Mouse (Mus musculus): ENCODE measurements at regions not wholly inside any gene's neighbourhood (a gene's known extent, or its start where the extent isn't known, plus 50 kb on each side); places are given as distances from the start of the nearest gene placed in this dataset.
"Not testable (repeated sequence)": the region's sequence is repeated elsewhere in the genome, so short reads cannot be mapped to it uniquely, and the experiment has no call there.

DNA sequence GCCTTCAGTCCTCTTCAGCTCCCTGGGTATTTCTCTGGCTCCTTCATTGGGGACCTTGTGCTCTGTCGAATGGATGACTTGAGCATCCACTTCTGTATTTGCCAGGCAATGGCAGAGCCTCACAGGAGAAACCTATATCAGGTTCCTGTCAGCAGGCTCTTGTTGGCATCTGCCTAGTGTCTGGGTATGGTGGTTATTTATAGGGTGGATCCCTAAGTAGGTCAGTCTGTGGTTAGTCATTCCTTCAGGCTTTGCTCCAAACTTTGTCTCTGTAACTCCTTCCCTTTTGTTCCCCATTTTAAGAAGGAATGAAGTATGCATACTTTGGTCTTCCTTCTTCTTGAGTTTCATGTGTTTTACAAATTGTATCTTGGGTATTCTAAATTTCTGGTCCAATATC lies 522.4 kb upstream of the St8sia4 start:
- H3K9ac ChIP-seq; H3K4me3 ChIP-seq (replicated peaks); H3K36me3 ChIP-seq; H3K4me2 ChIP-seq (replicated peaks); H3K27me3 ChIP-seq (replicated peaks); H3K9me3 ChIP-seq; ATAC-seq; H3K4me1 ChIP-seq (replicated peaks); H3K27ac ChIP-seq: not testable (repeated sequence)
- WGBS, result 63% methylated on average over 1 of the region's 1 CpGs

DNA sequence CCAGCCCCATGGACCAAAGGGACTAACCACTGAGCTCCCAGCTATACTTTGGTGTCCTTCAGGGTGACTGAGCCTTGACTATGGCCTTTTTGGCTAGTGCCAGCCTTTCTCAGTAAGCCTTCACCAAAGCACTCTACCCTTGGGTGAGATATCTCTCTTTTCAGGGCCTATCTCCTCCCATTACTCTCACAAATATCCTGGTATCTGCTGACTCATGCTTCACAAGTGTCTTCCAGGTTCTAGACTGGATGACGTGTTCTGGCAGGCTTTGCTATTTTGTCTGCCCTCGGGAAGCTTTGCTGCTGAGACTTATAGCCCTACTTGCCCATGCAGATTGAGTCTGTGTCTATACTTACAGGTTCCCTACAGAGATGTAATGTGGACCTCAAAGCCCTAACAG lies 499.4 kb upstream of the St8sia4 start:
- no peaks in the 10 kb centered on the region for H3K27me3 ChIP-seq (replicated peaks)
- no peak overlapping the region for H3K4me3 ChIP-seq (replicated peaks)
- WGBS, result 79% methylated on average over 2 of the region's 2 CpGs
- no peaks in the 10 kb centered on the region for H3K4me1 ChIP-seq (replicated peaks)
- ATAC-seq, result no peak
- H3K36me3 ChIP-seq, result no peaks in the 10 kb centered on the region
- H3K4me2 ChIP-seq (replicated peaks), result no peak overlapping the region
- H3K9me3 ChIP-seq, result no peaks in the 10 kb centered on the region
- no peak overlapping the region for H3K9ac ChIP-seq
- H3K27ac ChIP-seq, result no peak overlapping the region

DNA sequence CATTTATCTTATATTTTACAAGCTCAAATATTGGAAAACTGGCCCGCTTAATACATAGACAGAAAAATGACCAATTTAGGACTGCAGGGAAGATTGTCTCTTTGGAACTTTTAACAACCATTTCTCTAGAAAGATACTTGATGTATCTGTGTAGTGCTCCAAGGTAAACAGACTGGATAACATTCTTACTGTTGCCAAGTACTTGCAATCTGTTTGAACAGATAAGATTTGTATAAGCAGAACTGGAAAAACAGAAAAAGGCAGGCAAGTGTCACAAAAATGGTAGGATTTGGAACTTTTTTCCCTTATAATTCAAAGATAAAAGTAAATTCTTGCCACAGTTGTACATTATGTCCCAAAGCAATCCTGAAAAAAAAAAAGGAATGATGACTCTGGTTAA lies 488.1 kb upstream of the St8sia4 start:
- WGBS, result 82% methylated on average over 1 of the region's 1 CpGs
- no peaks in the 10 kb centered on the region for H3K27me3 ChIP-seq (replicated peaks)
- no peaks in the 10 kb centered on the region for H3K9me3 ChIP-seq
- no peaks in the 10 kb centered on the region for H3K4me1 ChIP-seq (replicated peaks)
- no peak overlapping the region for H3K4me3 ChIP-seq (replicated peaks)
- no peaks in the 10 kb centered on the region for H3K36me3 ChIP-seq
- H3K9ac ChIP-seq, result no peak overlapping the region
- ATAC-seq, result no peak
- no peak overlapping the region for H3K4me2 ChIP-seq (replicated peaks)
- H3K27ac ChIP-seq, result no peak overlapping the region

DNA sequence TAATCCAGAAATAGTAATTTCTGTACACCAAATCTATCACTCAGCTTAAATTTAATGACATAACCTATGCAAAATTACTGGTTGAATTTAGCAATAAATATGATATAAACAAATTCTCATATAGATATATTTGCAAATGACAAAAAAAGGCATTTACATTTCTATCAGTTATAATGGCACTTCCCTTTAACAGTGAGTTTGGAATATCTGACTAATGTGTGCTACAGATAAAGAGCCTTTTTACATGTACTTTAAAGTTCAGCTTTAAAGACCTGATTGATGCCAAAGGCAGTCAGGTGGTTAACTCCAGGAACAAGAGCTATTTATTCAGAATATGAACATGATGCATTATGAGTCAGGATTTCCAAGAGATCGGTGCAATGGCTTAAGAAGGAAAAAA lies 461.2 kb upstream of the St8sia4 start:
- H3K9ac ChIP-seq, result no peak overlapping the region
- no peak overlapping the region for H3K4me2 ChIP-seq (replicated peaks)
- WGBS, result 93% methylated on average over 1 of the region's 1 CpGs
- H3K27me3 ChIP-seq (replicated peaks), result no peaks in the 10 kb centered on the region
- H3K4me3 ChIP-seq (replicated peaks), result no peak overlapping the region
- no peaks in the 10 kb centered on the region for H3K36me3 ChIP-seq
- H3K4me1 ChIP-seq (replicated peaks), result no peaks in the 10 kb centered on the region
- no peak for ATAC-seq
- no peaks in the 10 kb centered on the region for H3K9me3 ChIP-seq
- no peak overlapping the region for H3K27ac ChIP-seq

DNA sequence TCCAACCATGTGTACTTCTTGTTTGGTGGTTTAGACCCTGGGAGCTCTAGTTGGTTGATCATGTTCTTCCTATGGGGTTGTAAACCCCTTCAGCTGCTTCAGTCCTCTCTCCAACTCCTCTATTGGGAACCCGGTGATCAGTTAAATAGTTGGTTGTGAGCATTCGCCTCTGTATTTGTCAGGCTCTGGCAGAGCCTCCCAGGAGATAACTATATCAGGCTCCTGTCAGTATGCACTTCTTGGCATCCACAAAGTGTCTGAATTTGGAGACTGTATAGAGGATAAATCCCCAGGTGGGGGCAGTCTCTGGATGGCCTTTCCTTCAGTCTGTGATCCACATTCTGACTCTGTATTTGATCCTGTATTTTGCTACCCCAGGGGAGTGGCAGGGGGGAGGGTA lies 440.6 kb upstream of the St8sia4 start:
- H3K9me3 ChIP-seq, result no peaks in the 10 kb centered on the region
- H3K36me3 ChIP-seq, result no peaks in the 10 kb centered on the region
- 83% methylated on average over 2 of the region's 2 CpGs for WGBS
- H3K4me1 ChIP-seq (replicated peaks), result no peaks in the 10 kb centered on the region
- H3K27ac ChIP-seq, result no peak overlapping the region
- no peaks in the 10 kb centered on the region for H3K27me3 ChIP-seq (replicated peaks)
- no peak overlapping the region for H3K9ac ChIP-seq
- no peak overlapping the region for H3K4me2 ChIP-seq (replicated peaks)
- no peak for ATAC-seq
- no peak overlapping the region for H3K4me3 ChIP-seq (replicated peaks)

DNA sequence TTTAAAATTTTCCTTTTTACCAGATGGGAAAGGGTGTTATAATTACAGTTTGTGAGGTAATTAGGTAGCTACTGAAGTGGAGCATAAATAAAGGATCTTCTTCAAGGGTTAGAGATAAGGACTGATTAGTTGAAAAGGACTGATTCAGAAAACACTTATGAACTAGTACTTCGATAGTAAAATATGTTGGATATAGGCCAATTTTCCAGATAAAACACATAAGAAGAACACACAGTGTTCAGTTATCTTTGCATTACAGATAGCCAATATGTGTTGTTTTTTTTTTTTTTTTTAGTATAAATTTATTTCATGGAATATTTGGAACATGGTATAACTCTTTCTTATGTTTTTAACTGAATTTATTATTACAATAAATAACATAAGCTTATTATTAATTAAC lies 438.0 kb upstream of the St8sia4 start:
- Histone ChIP-seq H3K27me3 (replicated peaks) (no peaks in the 10 kb centered on the region), H3K36me3 (no peaks in the 10 kb centered on the region), H3K9me3 (no peaks in the 10 kb centered on the region), H3K4me1 (replicated peaks) (no peaks in the 10 kb centered on the region), H3K4me3 (replicated peaks) (no peak overlapping the region), H3K27ac (no peak overlapping the region), H3K4me2 (replicated peaks) (no peak overlapping the region), H3K9ac (no peak overlapping the region)
- ATAC-seq, result no peak
- WGBS, result 86% methylated on average over 1 of the region's 1 CpGs

GRCm38 (mm10) chr1:96083575-96083974 lies 416.2 kb upstream of the St8sia4 start:
- no peak overlapping the region for H3K9ac ChIP-seq
- no peak for ATAC-seq

DNA sequence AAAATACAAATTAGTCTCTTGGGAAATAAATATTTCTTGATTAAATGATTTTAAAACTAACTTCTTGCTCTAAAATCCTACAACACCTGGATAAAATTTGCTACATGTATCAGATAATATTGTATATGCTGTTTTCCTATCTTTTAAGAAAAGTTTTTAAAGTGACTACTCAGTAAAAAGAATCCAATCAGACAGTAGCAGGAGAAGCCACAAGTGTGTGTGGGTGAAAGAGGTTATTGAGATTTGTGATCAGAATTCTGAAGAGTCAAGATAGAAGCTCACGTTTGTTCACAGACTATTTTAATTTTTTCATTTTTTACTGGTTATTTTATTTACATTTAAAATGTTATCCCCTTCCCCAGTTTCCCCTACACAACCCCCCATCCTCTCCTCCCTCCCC lies 407.3 kb upstream of the St8sia4 start:
- no peak for ATAC-seq
- no peaks in the 10 kb centered on the region for H3K9me3 ChIP-seq
- no peaks in the 10 kb centered on the region for H3K27me3 ChIP-seq (replicated peaks)
- H3K27ac ChIP-seq, result no peak overlapping the region
- H3K4me1 ChIP-seq (replicated peaks), result no peaks in the 10 kb centered on the region
- no peaks in the 10 kb centered on the region for H3K36me3 ChIP-seq
- H3K9ac ChIP-seq, result no peak overlapping the region
- H3K4me2 ChIP-seq (replicated peaks), result no peak overlapping the region
- 88% methylated on average over 1 of the region's 1 CpGs for WGBS
- no peak overlapping the region for H3K4me3 ChIP-seq (replicated peaks)

More at GRCm38 (mm10) chr1:96083575-96083974, 416.2 kb upstream of the St8sia4 start:
- Histone ChIP-seq H3K4me3 (replicated peaks) (no peak overlapping the region), H3K4me2 (replicated peaks) (no peak overlapping the region), H3K27me3 (replicated peaks) (no peaks in the 10 kb centered on the region), H3K27ac (no peak overlapping the region), H3K4me1 (replicated peaks) (no peaks in the 10 kb centered on the region), H3K9me3 (no peaks in the 10 kb centered on the region), H3K36me3 (no peaks in the 10 kb centered on the region)
- WGBS, result 79% methylated on average over 2 of the region's 2 CpGs

DNA sequence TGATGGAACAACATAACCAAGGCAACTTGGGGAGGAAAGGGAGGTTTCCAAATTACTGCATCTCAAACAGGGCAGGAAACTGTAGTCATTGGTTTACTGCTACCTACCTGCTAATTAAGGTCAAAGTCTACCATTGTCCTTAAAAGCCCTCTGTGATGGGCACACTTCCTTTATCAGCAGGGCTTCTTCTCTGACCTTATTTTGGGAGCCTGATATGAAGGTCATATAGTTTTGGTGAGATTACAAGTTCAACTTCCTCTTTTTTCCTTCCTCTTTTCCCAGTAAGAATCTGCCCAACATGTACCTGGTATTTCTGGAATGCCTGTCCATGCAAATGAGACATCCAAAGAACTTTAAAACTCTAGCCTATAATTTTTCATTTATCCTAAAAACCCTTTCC lies 394.0 kb upstream of the St8sia4 start:
- H3K9me3 ChIP-seq, result no peaks in the 10 kb centered on the region
- no peak overlapping the region for H3K27ac ChIP-seq
- no peak overlapping the region for H3K9ac ChIP-seq
- H3K4me2 ChIP-seq (replicated peaks), result no peak overlapping the region
- no peaks in the 10 kb centered on the region for H3K27me3 ChIP-seq (replicated peaks)
- no peak overlapping the region for H3K4me3 ChIP-seq (replicated peaks)
- ATAC-seq, result no peak
- no peaks in the 10 kb centered on the region for H3K36me3 ChIP-seq
- H3K4me1 ChIP-seq (replicated peaks), result no peaks in the 10 kb centered on the region

DNA sequence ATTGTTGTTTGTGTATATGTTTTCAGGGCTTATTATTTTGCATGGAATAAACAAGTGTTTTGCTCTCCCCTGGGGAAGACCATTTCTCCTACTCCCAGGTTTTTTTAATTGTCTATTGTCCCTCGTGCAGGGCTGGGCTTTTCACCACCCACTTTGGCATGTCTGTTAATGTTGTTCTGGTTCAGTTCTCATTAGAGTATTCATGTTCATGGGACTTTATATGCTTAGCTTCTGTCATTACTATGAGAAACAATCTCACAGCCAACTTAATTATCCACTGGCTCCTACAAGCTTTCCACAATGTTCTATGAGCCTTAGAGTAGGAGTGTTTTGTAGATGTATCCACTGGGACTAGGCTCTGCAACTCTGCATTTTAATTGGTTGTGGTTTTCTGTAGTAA lies 381.9 kb upstream of the St8sia4 start:
- H3K4me2 ChIP-seq (replicated peaks), result no peak overlapping the region
- H3K4me1 ChIP-seq (replicated peaks), result no peaks in the 10 kb centered on the region
- no peaks in the 10 kb centered on the region for H3K36me3 ChIP-seq
- no peaks in the 10 kb centered on the region for H3K9me3 ChIP-seq
- 64% methylated on average over 1 of the region's 1 CpGs for WGBS
- H3K4me3 ChIP-seq (replicated peaks), result no peak overlapping the region
- H3K9ac ChIP-seq, result no peak overlapping the region
- H3K27ac ChIP-seq, result no peak overlapping the region
- H3K27me3 ChIP-seq (replicated peaks), result no peaks in the 10 kb centered on the region
- ATAC-seq, result no peak

DNA sequence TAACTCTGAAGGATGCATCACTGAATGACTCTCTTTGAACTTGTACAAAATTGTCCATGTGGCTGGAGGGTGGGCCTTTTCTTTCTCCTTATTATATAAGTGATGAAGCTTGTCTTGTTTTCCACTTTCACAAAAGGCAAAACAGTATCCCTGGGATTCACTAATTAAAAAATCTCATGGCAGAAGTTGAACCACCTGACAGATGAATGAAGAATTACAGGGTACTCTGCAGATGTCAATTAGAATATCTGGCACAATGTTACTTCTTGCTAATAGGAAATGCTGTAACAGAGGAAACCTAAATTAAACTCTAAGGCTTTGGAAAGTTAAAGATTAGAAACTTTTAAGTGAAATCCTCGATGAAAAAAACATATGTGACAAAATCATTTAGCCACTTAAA lies 379.2 kb upstream of the St8sia4 start:
- 80% methylated on average over 1 of the region's 1 CpGs for WGBS
- H3K4me3 ChIP-seq (replicated peaks), result no peak overlapping the region
- ATAC-seq, result no peak
- H3K4me2 ChIP-seq (replicated peaks), result no peak overlapping the region
- no peaks in the 10 kb centered on the region for H3K4me1 ChIP-seq (replicated peaks)
- no peak overlapping the region for H3K9ac ChIP-seq
- H3K27ac ChIP-seq, result no peak overlapping the region
- no peaks in the 10 kb centered on the region for H3K9me3 ChIP-seq
- H3K27me3 ChIP-seq (replicated peaks), result no peaks in the 10 kb centered on the region
- H3K36me3 ChIP-seq, result no peaks in the 10 kb centered on the region

DNA sequence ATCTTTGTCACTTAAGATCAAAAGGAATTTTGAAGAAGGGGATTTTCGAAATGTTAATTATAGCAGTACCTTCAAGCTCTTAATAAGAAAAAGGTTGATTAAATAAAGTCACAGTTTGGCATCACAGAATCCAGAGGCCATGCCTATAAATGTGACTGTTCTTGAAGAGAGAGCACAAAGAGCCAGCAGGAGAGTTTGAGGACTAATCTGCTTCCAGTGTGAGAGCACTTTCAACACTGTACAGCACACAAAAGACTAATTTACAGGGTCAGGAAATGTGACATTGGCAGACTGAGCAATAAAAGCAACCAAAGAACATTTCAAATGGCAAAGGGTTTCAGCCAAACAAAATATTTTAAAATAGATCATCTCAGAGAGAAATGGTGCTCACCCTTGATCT lies 352.1 kb upstream of the St8sia4 start:
- Histone ChIP-seq H3K9me3 (no peaks in the 10 kb centered on the region), H3K27me3 (replicated peaks) (no peaks in the 10 kb centered on the region), H3K4me3 (replicated peaks) (no peak overlapping the region), H3K36me3 (no peaks in the 10 kb centered on the region), H3K27ac (no peak overlapping the region), H3K4me1 (replicated peaks) (no peaks in the 10 kb centered on the region), H3K9ac (no peak overlapping the region), H3K4me2 (replicated peaks) (no peak overlapping the region)
- 84% methylated on average over 1 of the region's 1 CpGs for WGBS
- ATAC-seq, result no peak

- H3K4me3 ChIP-seq (replicated peaks), result no peak overlapping the region
- H3K9me3 ChIP-seq, result no peaks in the 10 kb centered on the region
- H3K9ac ChIP-seq, result no peak overlapping the region
- WGBS, result 87% methylated on average over 3 of the region's 3 CpGs
- no peaks in the 10 kb centered on the region for H3K27me3 ChIP-seq (replicated peaks)
- no peak overlapping the region for H3K4me2 ChIP-seq (replicated peaks)
- no peak overlapping the region for H3K27ac ChIP-seq
- H3K4me1 ChIP-seq (replicated peaks), result no peaks in the 10 kb centered on the region
- ATAC-seq, result no peak
- no peaks in the 10 kb centered on the region for H3K36me3 ChIP-seq
Observed at GRCm38 (mm10) chr1:96009461-96009860, 342.1 kb upstream of the St8sia4 start.

DNA sequence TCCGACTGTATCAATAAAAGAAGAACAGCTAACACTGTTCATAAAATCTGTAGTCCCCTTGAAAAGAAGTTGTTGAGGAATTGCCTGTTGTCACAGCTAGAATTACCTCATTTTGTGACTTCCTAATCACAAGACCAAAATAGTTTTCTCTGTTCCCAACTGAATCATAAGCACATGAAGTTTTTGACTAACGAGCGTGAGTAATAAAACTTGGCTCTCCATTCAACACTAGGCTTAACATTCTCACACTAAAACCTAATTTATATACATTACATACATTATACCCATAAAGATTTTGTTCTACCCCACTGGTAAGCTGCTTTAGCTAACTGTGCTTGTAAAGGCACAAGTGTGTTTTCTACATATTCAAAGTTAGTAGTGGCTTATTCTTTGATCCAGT lies 335.7 kb upstream of the St8sia4 start:
- Histone ChIP-seq H3K4me2 (replicated peaks) (no peak overlapping the region), H3K27ac (no peak overlapping the region), H3K4me1 (replicated peaks) (no peaks in the 10 kb centered on the region), H3K9ac (no peak overlapping the region), H3K9me3 (no peaks in the 10 kb centered on the region), H3K36me3 (no peaks in the 10 kb centered on the region), H3K4me3 (replicated peaks) (no peak overlapping the region), H3K27me3 (replicated peaks) (no peaks in the 10 kb centered on the region)
- no peak for ATAC-seq
- WGBS, result 89% methylated on average over 3 of the region's 3 CpGs
